Mouse (Mus musculus) hindbrain, embryonic 14.5 days (tissue): ENCODE measurements around the gene Rbms1. TPM values are rescaled to one million over a fixed set of nuclear protein-coding genes. Genes with fewer than 3 reads are reported as not detected.
A peak's percentile ranks its signal among the peaks of the same experiment; 100 is the strongest.

ENCODE experiments used
- ATAC-seq: fragments of 200-750 bp; cut with Nextera tagmentation; 2 replicates; pipeline ENCODE4 v1.8.0; 2017; ENCODE audit warnings: moderate number of reproducible peaks, mild to moderate bottlenecking, moderate TSS enrichment, moderate library complexity; ENCODE audit not compliant: low FRiP score
- DNase-seq: peaks from one replicate; pipeline ENCODE4 v3.0.0-alpha.2; 2015; ENCODE audit warnings: low spot score
- H3K27ac ChIP-seq: fragments of 300-500 bp; sonication (generic); 2 replicates; pipeline ENCODE4 v1.5.1; 2014; ENCODE audit warnings: mild to moderate bottlenecking, moderate library complexity
- H3K27me3 ChIP-seq: fragments of 300-500 bp; sonication (generic); 2 replicates; pipeline ENCODE4 v1.6.1; 2014; ENCODE audit warnings: mild to moderate bottlenecking, low read length, mixed read lengths; ENCODE audit not compliant: control insufficient read depth, insufficient read depth
- H3K36me3 ChIP-seq: fragments of 300-500 bp; sonication (generic); replicated peaks from 2 replicates; pipeline ENCODE4 v1.6.1; 2014; ENCODE audit not compliant: control insufficient read depth, insufficient read depth
- H3K4me1 ChIP-seq: fragments of 300-500 bp; sonication (generic); replicated peaks from 2 replicates; pipeline ENCODE4 v1.6.1; 2014; ENCODE audit warnings: antibody characterized with exemption, low read length, mixed read lengths; ENCODE audit not compliant: control insufficient read depth, insufficient read depth
- H3K4me2 ChIP-seq: fragments of 300-500 bp; sonication (generic); replicated peaks from 2 replicates; pipeline ENCODE4 v1.6.1; 2014; ENCODE audit warnings: mild to moderate bottlenecking, moderate library complexity
- H3K4me3 ChIP-seq: fragments of 300-500 bp; sonication (generic); replicated peaks from 2 replicates; pipeline ENCODE4 v1.5.1; 2014; ENCODE audit warnings: mild to moderate bottlenecking, low read length
- H3K9ac ChIP-seq: fragments of 300-500 bp; sonication (generic); 2 replicates; pipeline ENCODE4 v1.6.1; 2014
- H3K9me3 ChIP-seq: fragments of 300-500 bp; sonication (generic); 2 replicates; pipeline ENCODE4 v1.6.1; 2016; ENCODE audit warnings: low read length; ENCODE audit not compliant: control insufficient read depth
- WGBS: fragments of 180-500 bp; shearing (Covaris S2); extraction: QIAGEN DNeasy Blood & Tissue Kit; methylation state at CpG from one replicate; pipeline ENCODE4 v1.1.7; 2014; 5-methylcytosine and 5-hydroxymethylcytosine counted together
- polyA plus RNA-seq: library from polyadenylated mRNA; unstranded; fragments of >200 nt; fragmentation: Nextera tagmentation; extraction: Ambion mirVana; gene quantifications from 2 replicates; pipeline ENCODE4 v1.2.1, GENCODE M21; 2014

The Rbms1 gene
- polyA plus RNA-seq, 1 experiment from 2014 or later: 64.9 TPM

DNA sequence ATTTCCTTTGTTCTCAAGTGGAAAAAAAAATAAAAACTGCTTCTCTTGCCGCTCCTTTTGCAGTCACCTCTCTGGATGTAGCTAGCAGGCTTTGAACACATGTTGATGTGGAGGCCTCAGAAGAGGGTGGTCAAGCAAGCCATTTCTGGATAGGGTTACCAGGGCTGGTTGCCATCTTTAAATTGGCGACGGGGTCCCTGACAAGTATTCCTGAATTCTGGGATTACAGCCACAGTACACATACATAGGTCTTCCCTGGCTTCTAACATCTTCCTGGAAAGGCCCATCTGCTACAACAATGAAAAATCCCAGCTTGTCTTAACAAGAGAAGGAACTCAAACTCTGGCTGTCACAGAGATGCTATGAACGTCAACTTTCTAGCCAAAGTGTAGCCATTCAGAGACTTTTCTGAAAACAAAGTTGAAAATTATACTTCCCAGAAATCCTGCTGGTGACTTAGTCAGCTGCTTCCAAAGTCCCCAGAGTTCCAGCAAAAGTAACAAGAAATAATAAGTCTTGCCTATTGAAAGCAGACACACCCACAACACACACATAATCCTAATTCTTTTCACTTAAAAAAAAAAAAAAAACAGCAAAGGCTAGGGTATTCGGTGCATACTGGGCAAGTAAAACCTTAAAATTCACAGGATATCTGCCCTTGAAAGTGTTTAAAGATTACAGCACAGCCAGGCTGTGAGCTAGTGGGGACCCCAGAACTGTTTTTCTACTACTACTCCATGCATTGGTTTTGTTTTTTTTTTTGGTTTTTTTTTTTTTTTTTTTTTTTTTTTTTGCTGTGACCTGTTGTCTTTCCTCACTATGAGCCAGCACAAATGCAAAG lies 80.6 kb downstream of the Rbms1 start:
- Histone ChIP-seq H3K4me1 (peaks cover 28% of the 10 kb centered on the region), H3K9me3 (no peaks in the 10 kb centered on the region), H3K4me3 (no peak overlapping the region), H3K36me3 (no peaks in the 10 kb centered on the region), H3K4me2 (peak overlapping the region; percentile 90; the same call in 1 of the 2 replicates), H3K27ac (no peak overlapping the region), H3K9ac (no peak overlapping the region), H3K27me3 (peaks cover 4% of the 10 kb centered on the region; the same call in 1 of the 2 replicates)
- ATAC-seq (no peak), DNase-seq (no peak)
- 52% methylated on average over 5 of the region's 5 CpGs for WGBS

DNA sequence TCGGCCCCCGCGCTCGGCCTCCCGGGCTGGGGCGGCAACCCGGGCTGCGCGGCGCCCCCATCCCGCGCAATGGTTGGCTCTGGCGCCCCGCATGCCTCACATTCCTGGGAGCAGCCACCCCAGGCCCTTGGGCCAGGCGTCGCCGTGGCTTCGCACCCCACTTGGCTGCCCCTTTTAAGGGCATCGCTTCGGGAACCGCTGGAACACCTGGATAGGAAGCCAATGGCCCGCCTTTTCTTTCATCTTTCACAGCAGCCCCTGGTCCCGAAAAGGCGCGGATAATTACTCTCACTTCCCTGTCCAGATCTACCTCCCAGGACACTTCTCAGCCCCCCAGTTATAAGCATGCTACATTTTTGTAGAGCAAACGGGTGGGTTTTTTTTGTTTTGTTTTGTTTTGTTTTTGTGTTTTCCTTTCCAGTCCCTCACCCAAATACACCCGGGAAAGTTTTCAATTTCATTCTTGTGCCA lies 81.4 kb downstream of the Rbms1 start:
- no peaks in the 10 kb centered on the region for H3K9me3 ChIP-seq
- peaks cover 34% of the 10 kb centered on the region for H3K4me1 ChIP-seq
- WGBS: 2% methylated on average over 18 of the region's 27 CpGs
- H3K9ac ChIP-seq: peak overlapping the region; percentile 90
- peak overlapping the region; percentile 79 for H3K4me3 ChIP-seq
- no peak for ATAC-seq
- peaks cover 4% of the 10 kb centered on the region; the same call in 1 of the 2 replicates for H3K27me3 ChIP-seq
- no peaks in the 10 kb centered on the region for H3K36me3 ChIP-seq
- H3K27ac ChIP-seq: peak overlapping the region; percentile 86
- peak overlapping the region; percentile 90 for H3K4me2 ChIP-seq
- no peak for DNase-seq

DNA sequence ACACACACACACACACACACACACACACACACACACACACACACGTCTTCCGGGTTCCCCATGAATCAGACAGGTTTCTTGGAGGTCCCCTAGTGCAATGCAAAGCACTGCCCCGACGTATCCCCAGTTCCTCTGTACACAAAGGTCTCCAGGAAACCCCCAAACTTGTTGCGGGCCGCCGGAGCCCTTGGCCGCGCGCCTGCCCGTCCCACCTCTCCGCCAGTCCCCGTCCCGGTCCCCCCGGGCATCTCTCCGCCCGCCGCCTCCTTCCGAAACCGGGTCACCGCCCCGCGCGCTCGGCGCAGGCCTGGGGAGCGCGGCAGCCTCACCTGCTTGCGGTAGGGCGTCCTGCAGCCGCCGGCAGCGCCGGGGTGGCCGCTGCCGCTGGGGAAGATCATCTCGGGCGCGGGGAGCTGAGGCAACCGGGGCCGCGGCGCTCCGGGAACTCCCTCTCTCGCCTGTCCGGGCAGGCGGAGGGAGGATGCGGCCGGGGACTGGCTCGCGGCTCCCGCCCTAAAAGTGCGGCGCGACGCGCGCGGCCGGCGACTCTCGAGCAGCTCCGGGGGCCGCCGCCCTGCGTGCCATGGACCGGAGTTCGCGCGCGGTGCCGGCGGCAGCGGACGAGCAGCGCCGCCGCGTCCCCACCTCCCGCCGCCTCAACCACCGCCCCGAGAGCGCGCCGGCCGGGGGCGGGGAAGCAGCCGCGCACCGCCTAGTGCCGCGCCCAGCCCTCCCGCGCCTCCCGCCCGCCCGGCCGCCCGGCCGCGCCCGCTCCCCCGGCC lies 82.0 kb downstream of the Rbms1 start:
- Histone ChIP-seq H3K9me3 (no peaks in the 10 kb centered on the region), H3K27ac (peak overlapping the region; percentile 86), H3K4me1 (peaks cover 34% of the 10 kb centered on the region), H3K36me3 (no peaks in the 10 kb centered on the region), H3K4me2 (peak overlapping the region; percentile 90), H3K9ac (peak overlapping the region; percentile 90), H3K27me3 (peaks cover 4% of the 10 kb centered on the region; the same call in 1 of the 2 replicates), H3K4me3 (peak overlapping the region; percentile 79)
- DNase-seq (peak; percentile 63), ATAC-seq (peak; percentile 87)
- WGBS: under 1% methylated on average over 50 of the region's 104 CpGs

DNA sequence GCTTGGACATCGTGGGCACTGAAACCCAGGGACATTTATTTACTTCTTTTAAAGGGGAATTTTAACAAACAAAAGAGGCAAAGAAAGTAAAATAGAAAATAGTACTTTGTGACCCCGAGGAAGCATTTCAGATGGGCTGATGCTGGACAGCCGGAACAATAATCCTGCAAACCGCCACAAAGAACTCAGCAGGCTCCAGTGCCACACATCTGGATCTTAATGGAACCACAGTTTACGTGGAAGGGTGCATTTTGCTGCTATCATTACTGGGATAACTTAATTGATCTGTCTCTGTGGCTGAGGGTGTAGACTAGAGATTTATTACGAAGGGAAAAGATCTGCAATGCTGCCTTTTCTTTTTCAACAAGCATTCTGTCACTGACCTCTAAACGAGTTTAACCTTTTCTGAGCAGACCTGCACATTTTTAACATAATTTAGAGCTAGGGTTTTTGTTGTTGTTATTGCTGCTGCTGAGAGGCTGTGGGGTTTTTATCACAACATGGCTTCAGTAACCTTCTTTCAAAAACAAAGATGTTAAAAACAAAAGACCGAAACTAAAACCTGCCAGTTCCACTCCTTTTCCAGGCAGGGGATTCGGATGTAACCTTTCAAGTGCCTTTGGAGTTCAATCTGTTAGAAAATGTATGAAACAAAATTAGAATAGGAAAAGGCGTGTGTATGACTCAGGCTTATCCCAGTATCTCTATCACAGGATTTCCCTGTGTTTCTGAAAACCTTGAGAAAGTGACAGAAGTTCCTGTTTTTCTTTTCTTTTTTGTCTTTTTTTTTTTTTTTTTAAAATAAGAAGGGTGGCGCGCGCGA lies 82.8 kb downstream of the Rbms1 start:
- H3K4me2 ChIP-seq: peak overlapping the region; percentile 90
- no peaks in the 10 kb centered on the region for H3K9me3 ChIP-seq
- DNase-seq (no peak), ATAC-seq (no peak)
- H3K4me1 ChIP-seq: peaks cover 34% of the 10 kb centered on the region
- H3K9ac ChIP-seq: peak overlapping the region; percentile 90
- WGBS: 2% methylated on average over 14 of the region's 14 CpGs
- peak overlapping the region; percentile 79 for H3K4me3 ChIP-seq
- H3K36me3 ChIP-seq: no peaks in the 10 kb centered on the region
- H3K27me3 ChIP-seq: peaks cover 4% of the 10 kb centered on the region; the same call in 1 of the 2 replicates
- H3K27ac ChIP-seq: peak overlapping the region; percentile 86; the same call in 1 of the 2 replicates

GRCm38 (mm10) chr2:60879141-60879818 lies 83.7 kb downstream of the Rbms1 start:
- Histone ChIP-seq H3K9me3 (no peaks in the 10 kb centered on the region), H3K27me3 (peaks cover 4% of the 10 kb centered on the region; the same call in 1 of the 2 replicates), H3K27ac (no peak overlapping the region), H3K4me1 (peaks cover 34% of the 10 kb centered on the region), H3K36me3 (no peaks in the 10 kb centered on the region), H3K4me3 (peak overlapping the region; percentile 79), H3K4me2 (peak overlapping the region; percentile 90), H3K9ac (peak overlapping the region; percentile 90)
- ATAC-seq (no peak), DNase-seq (peak; percentile 54)
- WGBS: 29% methylated on average over 5 of the region's 5 CpGs

GRCm38 (mm10) chr2:60877543-60878386 lies 85.2 kb downstream of the Rbms1 start:
- no peaks in the 10 kb centered on the region for H3K9me3 ChIP-seq
- no peak for ATAC-seq
- H3K4me1 ChIP-seq: peaks cover 31% of the 10 kb centered on the region
- no peaks in the 10 kb centered on the region for H3K36me3 ChIP-seq
- H3K4me2 ChIP-seq: no peak overlapping the region
- H3K9ac ChIP-seq: no peak overlapping the region
- H3K27me3 ChIP-seq: peaks cover 4% of the 10 kb centered on the region; the same call in 1 of the 2 replicates
- WGBS: 83% methylated on average over 14 of the region's 14 CpGs
- no peak for DNase-seq
- no peak overlapping the region for H3K4me3 ChIP-seq
- H3K27ac ChIP-seq: no peak overlapping the region

DNA sequence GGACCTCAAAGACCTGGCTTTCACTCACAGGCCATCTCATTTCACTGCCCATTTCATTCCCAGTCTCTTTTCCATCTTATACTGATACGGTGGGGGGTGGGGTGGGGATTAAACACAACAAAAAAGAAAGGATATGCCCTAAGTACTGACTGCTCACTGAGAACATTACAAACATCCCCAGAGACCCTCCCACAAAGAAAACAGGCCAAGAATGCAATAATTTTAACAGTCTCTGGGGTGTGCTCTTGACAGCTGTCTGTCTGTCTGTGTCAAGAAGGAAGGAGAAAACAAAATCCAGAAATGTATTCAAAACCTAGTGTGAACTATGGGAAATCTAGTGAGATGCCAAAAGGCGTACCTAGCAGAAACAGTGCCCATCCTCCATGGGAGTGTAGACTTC lies 86.1 kb downstream of the Rbms1 start:
- 51% methylated on average over 2 of the region's 2 CpGs for WGBS
- Histone ChIP-seq H3K9ac (no peak overlapping the region), H3K36me3 (no peaks in the 10 kb centered on the region), H3K27ac (no peak overlapping the region), H3K27me3 (peaks cover 4% of the 10 kb centered on the region; the same call in 1 of the 2 replicates), H3K4me1 (peaks cover 31% of the 10 kb centered on the region), H3K9me3 (no peaks in the 10 kb centered on the region), H3K4me3 (no peak overlapping the region), H3K4me2 (no peak overlapping the region)
- no peak for ATAC-seq
- no peak for DNase-seq
